Mouse (Mus musculus): Measurements from ENCODE around the gene Tekt5. TPM values are rescaled to one million over a fixed set of nuclear protein-coding genes. Genes with fewer than 3 reads are reported as not detected.

Tekt5 gene
- polyA plus RNA-seq, 1 experiment from 2014 or later: 20.9 TPM

DNA sequence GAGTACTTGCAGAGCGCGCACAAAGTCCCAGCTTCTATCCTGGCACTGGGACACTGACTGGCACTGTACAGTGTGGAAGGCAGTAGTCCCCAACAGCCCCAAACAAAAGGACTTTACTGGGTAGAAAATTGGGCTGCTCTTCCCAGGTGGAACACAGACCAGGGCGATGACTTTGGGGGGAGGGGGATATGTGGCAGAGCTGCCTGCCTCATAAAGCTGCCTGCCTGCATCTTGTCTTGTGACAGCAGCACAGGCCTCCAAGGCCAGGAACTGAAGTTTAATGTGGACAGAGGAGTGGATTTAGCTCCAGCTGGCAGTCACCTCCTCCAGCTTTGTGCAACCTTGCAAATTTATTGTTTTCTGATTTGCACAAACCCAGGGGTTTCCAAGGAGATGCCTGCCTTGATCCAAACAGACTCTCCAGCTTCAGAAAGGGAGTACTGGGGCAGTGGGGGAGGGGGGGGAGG, 25.8 kb downstream of the Tekt5 start:
- ATAC-seq (ENCODE audit: low read depth): peak; percentile 85
- H3K9me3 ChIP-seq (ENCODE audit: control insufficient read depth, low read length): no peaks in the 10 kb centered on the region
- H3K4me3 ChIP-seq (ENCODE audit: low read depth, low read length): no peak overlapping the region
- no peak overlapping the region for H3K4me2 ChIP-seq (ENCODE audit: low read depth, low read length)
- H3K9ac ChIP-seq (replicated peaks; ENCODE audit: low read depth, low read length): no peak overlapping the region
- H3K36me3 ChIP-seq (ENCODE audit: control insufficient read depth, insufficient read depth, low read length): no peaks in the 10 kb centered on the region
- no peaks in the 10 kb centered on the region for H3K27me3 ChIP-seq (ENCODE audit: control insufficient read depth, insufficient read depth, low read length)
- WGBS: 47% methylated on average over 3 of the region's 3 CpGs
- H3K4me1 ChIP-seq (ENCODE audit: control insufficient read depth, insufficient read depth, low read length): peaks cover 2% of the 10 kb centered on the region; the same call in 1 of the 2 replicates
- no peak overlapping the region for H3K27ac ChIP-seq (ENCODE audit: low read depth, low read length)

DNA sequence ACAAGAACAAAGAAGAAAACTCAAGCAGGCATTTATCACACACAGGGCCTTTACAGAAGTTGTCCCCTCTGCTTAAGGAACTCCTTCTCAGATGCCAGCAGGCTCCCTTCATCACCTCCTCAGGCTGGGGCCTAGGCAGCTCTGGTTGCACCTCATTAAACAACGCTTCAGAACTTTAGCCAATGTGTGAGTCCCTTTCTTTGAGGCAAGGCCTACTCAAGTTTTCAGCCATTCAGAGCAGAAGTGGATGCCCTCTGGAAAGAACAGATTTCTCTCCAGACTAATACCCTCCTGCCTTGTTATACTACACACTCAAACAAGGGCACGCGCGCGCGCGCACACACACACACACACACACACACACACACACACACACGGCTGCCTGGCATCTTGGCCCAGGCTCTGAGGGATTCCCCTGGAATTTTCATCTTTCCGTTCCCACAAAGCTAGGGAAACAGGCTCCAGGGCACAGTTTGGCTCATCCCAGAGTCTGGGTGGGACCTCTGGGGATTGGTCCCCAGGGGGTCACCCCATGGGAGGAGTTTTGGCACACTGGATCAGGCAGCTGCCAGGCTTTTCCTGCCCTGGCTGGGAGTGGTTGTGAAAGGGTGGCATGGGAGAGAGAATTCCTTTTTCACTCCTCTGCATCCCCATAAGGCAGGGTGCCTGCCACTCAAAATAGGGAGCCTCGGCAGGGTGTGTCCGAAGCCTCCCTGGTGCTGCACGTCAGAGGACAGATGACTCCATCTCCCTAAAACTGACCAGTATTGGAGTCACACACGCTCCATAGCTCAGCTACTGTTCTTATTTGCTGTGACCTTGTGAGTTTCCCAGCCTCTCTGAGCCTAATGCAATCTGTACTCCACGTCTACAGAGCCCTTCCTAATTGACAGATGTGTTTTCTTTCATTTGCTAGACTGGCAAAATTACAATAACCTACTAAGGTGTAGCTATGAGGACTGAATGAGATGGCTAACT, 28.8 kb downstream of the Tekt5 start:
- peak; percentile 54 for ATAC-seq (ENCODE audit: low read depth)
- no peaks in the 10 kb centered on the region for H3K9me3 ChIP-seq (ENCODE audit: control insufficient read depth, low read length)
- no peak overlapping the region for H3K4me3 ChIP-seq (ENCODE audit: low read depth, low read length)
- H3K4me2 ChIP-seq (ENCODE audit: low read depth, low read length): no peak overlapping the region
- H3K27ac ChIP-seq (ENCODE audit: low read depth, low read length): peak overlapping the region; percentile 5; the same call in 1 of the 2 replicates
- no peaks in the 10 kb centered on the region for H3K36me3 ChIP-seq (ENCODE audit: control insufficient read depth, insufficient read depth, low read length)
- WGBS: 70% methylated on average over 14 of the region's 14 CpGs
- H3K9ac ChIP-seq (replicated peaks; ENCODE audit: low read depth, low read length): no peak overlapping the region
- H3K4me1 ChIP-seq (ENCODE audit: control insufficient read depth, insufficient read depth, low read length): no peaks in the 10 kb centered on the region
- no peaks in the 10 kb centered on the region for H3K27me3 ChIP-seq (ENCODE audit: control insufficient read depth, insufficient read depth, low read length)

DNA sequence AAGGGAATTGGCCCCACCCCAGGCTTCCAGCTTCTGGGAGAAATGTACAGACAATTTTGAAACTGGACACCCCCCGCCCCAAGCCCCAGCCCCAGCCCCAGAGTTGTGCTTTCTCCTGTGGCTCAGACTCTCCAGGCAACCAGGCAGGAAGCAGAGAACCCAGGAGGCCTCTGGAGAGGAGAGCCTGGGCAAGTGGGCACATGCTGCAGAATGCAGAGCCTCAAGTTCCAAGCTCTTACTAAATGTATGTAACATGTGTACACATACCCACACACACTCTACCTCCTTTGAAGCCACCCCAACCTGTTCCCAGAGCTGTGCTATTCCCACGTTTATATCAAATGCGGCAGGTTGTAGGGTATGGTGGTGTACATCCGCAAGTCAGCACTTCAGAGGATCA, 29.5 kb downstream of the Tekt5 start:
- Histone ChIP-seq H3K4me3 (ENCODE audit: low read depth, low read length) (no peak overlapping the region), H3K9me3 (ENCODE audit: control insufficient read depth, low read length) (no peaks in the 10 kb centered on the region), H3K27me3 (ENCODE audit: control insufficient read depth, insufficient read depth, low read length) (no peaks in the 10 kb centered on the region), H3K4me1 (ENCODE audit: control insufficient read depth, insufficient read depth, low read length) (no peaks in the 10 kb centered on the region), H3K36me3 (ENCODE audit: control insufficient read depth, insufficient read depth, low read length) (no peaks in the 10 kb centered on the region), H3K4me2 (ENCODE audit: low read depth, low read length) (no peak overlapping the region), H3K9ac (replicated peaks; ENCODE audit: low read depth, low read length) (no peak overlapping the region), H3K27ac (ENCODE audit: low read depth, low read length) (no peak overlapping the region)
- 83% methylated on average over 4 of the region's 4 CpGs for WGBS
- ATAC-seq (ENCODE audit: low read depth): no peak

- Histone ChIP-seq H3K4me1 (ENCODE audit: control insufficient read depth, insufficient read depth, low read length) (no peaks in the 10 kb centered on the region), H3K9me3 (ENCODE audit: control insufficient read depth, low read length) (no peaks in the 10 kb centered on the region), H3K27ac (ENCODE audit: low read depth, low read length) (no peak overlapping the region), H3K27me3 (ENCODE audit: control insufficient read depth, insufficient read depth, low read length) (0 out of 2 replicates have a peak, but pooled peaks cover 3% of the 10 kb centered on the region), H3K4me2 (ENCODE audit: low read depth, low read length) (no peak overlapping the region), H3K4me3 (ENCODE audit: low read depth, low read length) (no peak overlapping the region), H3K9ac (replicated peaks; ENCODE audit: low read depth, low read length) (no peak overlapping the region), H3K36me3 (ENCODE audit: control insufficient read depth, insufficient read depth, low read length) (no peaks in the 10 kb centered on the region)
- 67% methylated on average over 1 of the region's 1 CpGs for WGBS
- ATAC-seq (ENCODE audit: low read depth): no peak
Observed at GRCm38 (mm10) chr16:10363061-10363460, 32.2 kb downstream of the Tekt5 start.

DNA sequence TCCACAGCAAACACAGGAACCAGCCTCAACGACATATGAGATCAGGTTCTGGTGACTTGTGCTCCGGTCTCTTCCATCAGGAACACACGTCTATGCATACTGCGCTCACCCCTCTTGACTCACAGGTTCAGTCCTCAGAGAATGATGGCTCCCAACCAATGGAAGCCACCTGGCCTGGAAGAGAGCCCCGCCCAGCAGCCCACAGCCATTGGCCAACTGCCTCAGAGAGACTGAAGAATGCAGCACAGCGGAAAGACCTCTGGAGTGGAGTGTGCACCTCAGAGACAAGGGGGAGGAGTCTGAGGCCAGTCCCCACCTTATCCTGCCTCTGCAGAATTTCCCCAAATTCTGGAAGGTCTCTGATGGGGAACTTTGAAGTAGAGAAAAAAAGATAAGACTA, 36.0 kb downstream of the Tekt5 start:
- H3K27me3 ChIP-seq (ENCODE audit: control insufficient read depth, insufficient read depth, low read length): 0 out of 2 replicates have a peak, but pooled peaks cover 3% of the 10 kb centered on the region
- H3K4me2 ChIP-seq (ENCODE audit: low read depth, low read length): no peak overlapping the region
- no peaks in the 10 kb centered on the region for H3K4me1 ChIP-seq (ENCODE audit: control insufficient read depth, insufficient read depth, low read length)
- no peaks in the 10 kb centered on the region for H3K36me3 ChIP-seq (ENCODE audit: control insufficient read depth, insufficient read depth, low read length)
- H3K9me3 ChIP-seq (ENCODE audit: control insufficient read depth, low read length): no peaks in the 10 kb centered on the region
- H3K9ac ChIP-seq (replicated peaks; ENCODE audit: low read depth, low read length): no peak overlapping the region
- H3K4me3 ChIP-seq (ENCODE audit: low read depth, low read length): no peak overlapping the region
- ATAC-seq (ENCODE audit: low read depth): no peak
- 88% methylated on average over 6 of the region's 6 CpGs for WGBS
- no peak overlapping the region for H3K27ac ChIP-seq (ENCODE audit: low read depth, low read length)

DNA sequence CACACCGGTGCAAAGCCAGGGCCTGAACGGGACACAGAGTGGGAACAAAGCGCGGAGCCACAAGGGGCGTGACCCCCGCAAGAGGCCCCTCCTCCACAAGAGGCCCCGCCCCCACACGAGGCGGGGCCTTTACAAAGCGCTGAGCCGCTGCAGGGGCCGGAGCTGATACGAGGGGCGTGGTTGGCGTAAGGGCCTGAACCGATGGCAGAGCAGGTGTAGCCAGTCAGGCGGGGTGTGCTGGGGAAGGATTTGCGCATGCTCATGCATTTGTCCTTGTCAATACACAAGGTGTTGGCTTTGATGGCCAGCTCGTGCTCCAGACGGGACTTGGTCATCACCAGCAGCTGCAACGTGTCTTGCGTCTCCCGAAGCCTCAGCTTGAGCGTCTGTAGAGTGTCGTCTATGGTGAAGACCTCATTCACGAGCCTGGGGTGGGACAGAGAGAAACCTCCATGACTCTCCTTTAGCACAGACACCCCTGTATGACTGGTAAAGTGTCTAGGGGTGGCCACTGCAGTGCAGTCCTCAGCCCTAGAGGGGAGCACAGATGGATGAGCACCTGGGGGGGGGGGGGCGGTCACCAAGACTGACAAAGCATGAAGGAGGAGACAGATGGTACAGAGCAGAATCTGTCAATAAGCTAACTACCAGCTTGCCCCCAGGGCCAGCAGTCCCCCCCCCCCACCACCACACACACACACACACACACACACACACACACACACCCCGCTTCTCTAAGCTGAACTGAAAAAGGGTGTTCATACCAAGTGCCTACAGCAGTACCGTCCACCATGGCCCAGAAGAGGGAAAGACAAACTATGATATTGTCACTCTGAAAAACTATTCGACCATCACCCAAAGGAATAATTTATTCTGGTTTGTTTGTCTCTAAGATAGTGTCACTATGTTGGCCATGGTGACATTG, 37.0 kb downstream of the Tekt5 start:
- ATAC-seq (ENCODE audit: low read depth): peak; percentile 91
- Histone ChIP-seq H3K27me3 (ENCODE audit: control insufficient read depth, insufficient read depth, low read length) (0 out of 2 replicates have a peak, but pooled peaks cover 3% of the 10 kb centered on the region), H3K36me3 (ENCODE audit: control insufficient read depth, insufficient read depth, low read length) (no peaks in the 10 kb centered on the region), H3K27ac (ENCODE audit: low read depth, low read length) (no peak overlapping the region), H3K4me3 (ENCODE audit: low read depth, low read length) (peak overlapping the region; percentile 14; the same call in 1 of the 2 replicates), H3K9ac (replicated peaks; ENCODE audit: low read depth, low read length) (peak overlapping the region; percentile 37; the same call in 1 of the 2 replicates), H3K9me3 (ENCODE audit: control insufficient read depth, low read length) (no peaks in the 10 kb centered on the region), H3K4me2 (ENCODE audit: low read depth, low read length) (peak overlapping the region; percentile 50), H3K4me1 (ENCODE audit: control insufficient read depth, insufficient read depth, low read length) (no peaks in the 10 kb centered on the region)
- 9% methylated on average over 28 of the region's 30 CpGs for WGBS

GRCm38 (mm10) chr16:10355004-10355403, 40.3 kb downstream of the Tekt5 start:
- Histone ChIP-seq H3K9me3 (ENCODE audit: control insufficient read depth, low read length) (no peaks in the 10 kb centered on the region), H3K27me3 (ENCODE audit: control insufficient read depth, insufficient read depth, low read length) (no peaks in the 10 kb centered on the region), H3K4me2 (ENCODE audit: low read depth, low read length) (no peak overlapping the region), H3K27ac (ENCODE audit: low read depth, low read length) (no peak overlapping the region), H3K4me3 (ENCODE audit: low read depth, low read length) (no peak overlapping the region), H3K36me3 (ENCODE audit: control insufficient read depth, insufficient read depth, low read length) (no peaks in the 10 kb centered on the region), H3K4me1 (ENCODE audit: control insufficient read depth, insufficient read depth, low read length) (no peaks in the 10 kb centered on the region), H3K9ac (replicated peaks; ENCODE audit: low read depth, low read length) (no peak overlapping the region)
- ATAC-seq (ENCODE audit: low read depth): no peak

DNA sequence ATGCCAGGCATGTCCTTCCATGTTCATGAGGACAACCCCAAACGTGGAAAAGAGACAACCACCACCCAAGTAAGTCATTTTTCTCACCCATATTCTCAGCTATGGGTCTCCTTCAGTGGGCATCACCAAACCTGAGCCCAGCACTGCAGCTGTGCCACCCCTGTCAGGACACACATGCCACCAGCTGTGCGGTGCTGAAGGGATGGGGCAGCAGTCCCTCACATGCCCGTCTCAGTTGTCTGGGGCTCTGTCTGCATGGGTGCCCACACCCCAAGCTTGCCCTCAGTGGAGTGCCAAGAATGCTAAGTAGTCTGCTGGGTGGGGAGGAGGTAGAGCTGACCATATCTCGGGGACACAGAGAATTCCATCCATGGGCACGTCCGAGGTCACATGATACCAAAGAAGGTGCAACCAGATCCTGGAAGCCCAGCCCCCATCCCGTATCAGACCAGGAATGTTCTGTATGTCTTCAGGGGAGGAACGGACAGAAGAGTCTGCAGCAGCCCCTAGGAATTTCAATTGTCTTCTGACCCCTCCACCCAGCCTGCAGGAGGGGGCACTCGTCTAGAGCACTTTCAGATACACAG, 44.1 kb downstream of the Tekt5 start:
- Histone ChIP-seq H3K4me2 (ENCODE audit: low read depth, low read length) (no peak overlapping the region), H3K27ac (ENCODE audit: low read depth, low read length) (no peak overlapping the region), H3K27me3 (ENCODE audit: control insufficient read depth, insufficient read depth, low read length) (no peaks in the 10 kb centered on the region), H3K36me3 (ENCODE audit: control insufficient read depth, insufficient read depth, low read length) (no peaks in the 10 kb centered on the region), H3K4me3 (ENCODE audit: low read depth, low read length) (no peak overlapping the region), H3K4me1 (ENCODE audit: control insufficient read depth, insufficient read depth, low read length) (no peaks in the 10 kb centered on the region), H3K9ac (replicated peaks; ENCODE audit: low read depth, low read length) (no peak overlapping the region), H3K9me3 (ENCODE audit: control insufficient read depth, low read length) (no peaks in the 10 kb centered on the region)
- ATAC-seq (ENCODE audit: low read depth): no peak
- WGBS: 75% methylated on average over 9 of the region's 9 CpGs
